Mouse (Mus musculus): ENCODE measurements around the gene Acot12. TPM values are rescaled to one million over a fixed set of nuclear protein-coding genes. Genes with fewer than 3 reads are reported as not detected.

The Acot12 gene
- total and polyA plus RNA-seq, 3 experiments = 0.06 TPM; not detected in 2

DNA sequence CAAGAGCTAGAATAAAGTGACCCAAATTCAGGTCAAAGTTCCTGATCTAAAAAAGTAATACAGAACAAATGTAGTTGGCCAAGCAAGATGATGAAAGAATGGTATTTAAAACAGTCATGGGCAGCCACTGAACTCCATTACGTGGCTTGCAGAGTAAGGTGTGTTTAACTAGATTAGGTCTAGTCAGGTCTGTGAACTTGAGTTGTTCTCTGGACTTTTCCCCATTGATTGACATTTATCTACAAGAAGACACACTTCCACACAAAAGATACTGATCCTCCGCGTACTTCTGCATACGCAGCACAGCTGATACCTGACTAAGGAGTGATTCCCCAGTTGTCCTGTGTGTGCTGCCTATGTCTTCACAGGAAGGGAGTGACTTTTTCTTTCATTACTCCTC lies 24.3 kb downstream of the Acot12 start:
- Histone ChIP-seq H3K36me3 (ENCODE audit: control insufficient read depth in 1 of 2, insufficient read depth in 2 of 2, low read length in 2 of 2) (peaks cover 0 to 4% of the 10 kb centered on the region in 2 experiments; a peak in 1 of 4 replicates), H3K27ac (ENCODE audit: control insufficient read depth, low read depth, low read length) (no peak overlapping the region), H3K9me3 (replicated peaks; ENCODE audit: insufficient read depth, low read length) (no peaks in the 10 kb centered on the region), H3K4me3 (ENCODE audit: control insufficient read depth in 1 of 2, insufficient read depth in 1 of 2, low read depth in 2 of 2, low read length in 2 of 2) (no peak overlapping the region), H3K4me1 (ENCODE audit: control insufficient read depth in 1 of 2, insufficient read depth in 2 of 2, low read length in 2 of 2) (peaks cover 0 to 4% of the 10 kb centered on the region in 2 experiments; a peak in 3 of 4 replicates), H3K79me2 (ENCODE audit: control insufficient read depth, insufficient read depth, low read length, poor library complexity) (no peaks in the 10 kb centered on the region), H3K9ac (ENCODE audit: control insufficient read depth, low read depth, low read length, poor library complexity, severe bottlenecking) (no peak overlapping the region), H3K27me3 (ENCODE audit: control insufficient read depth in 1 of 2, insufficient read depth in 2 of 2, low read length in 2 of 2) (no peaks in the 10 kb centered on the region)
- peak; percentile 58 for DNase-seq (ENCODE audit: low read depth, low spot score)
- TF ChIP-seq BHLHE40 (IDR thresholded peaks at IDR 0.05; ENCODE audit: borderline replicate concordance, low read depth, low read length) = no peak
- peak; percentile 65 for TF ChIP-seq ETS1 (IDR thresholded peaks at IDR 0.05; ENCODE audit: low read depth, low read length)
- no peak for TF ChIP-seq ELF1 (IDR thresholded peaks at IDR 0.05; ENCODE audit: low read depth, low read length)
- 0 out of 2 replicates have a peak, but pooled peaks have one; percentile 19 for TF ChIP-seq SIN3A (IDR thresholded peaks at IDR 0.05; ENCODE audit: low read length)
- peak; percentile 58 for TF ChIP-seq GATA1 (IDR thresholded peaks at IDR 0.05; ENCODE audit: low read depth, low read length)
- TF ChIP-seq MEF2A (IDR thresholded peaks at IDR 0.05; ENCODE audit: extremely low read depth, insufficient replicate concordance, low read depth, low read length, poor library complexity, severe bottlenecking) = no peak
- TF ChIP-seq EP300 (IDR thresholded peaks at IDR 0.05; ENCODE audit: low read depth in 1 of 2, low read length in 2 of 2) = peak; percentile 57 to 66; a peak in 3 of 4 replicates
- TF ChIP-seq MYB (IDR thresholded peaks at IDR 0.05; ENCODE audit: low read depth, low read length) = no peak
- TF ChIP-seq TCF12 (IDR thresholded peaks at IDR 0.05; ENCODE audit: low read depth, low read length) = peak; percentile 65; the same call in 1 of the 2 replicates
- TF ChIP-seq TAL1 (IDR thresholded peaks at IDR 0.05; ENCODE audit: low read length) = 0 out of 2 replicates have a peak, but pooled peaks have one; percentile 28
- no peak for TF ChIP-seq GABPA (IDR thresholded peaks at IDR 0.05; ENCODE audit: low read depth, low read length)
- TF ChIP-seq RCOR1 (IDR thresholded peaks at IDR 0.05; ENCODE audit: low read depth, low read length) = peak; percentile 11; the same call in 1 of the 2 replicates
- TF ChIP-seq ZMIZ1 (IDR thresholded peaks at IDR 0.05; ENCODE audit: low read depth, low read length) = no peak

DNA sequence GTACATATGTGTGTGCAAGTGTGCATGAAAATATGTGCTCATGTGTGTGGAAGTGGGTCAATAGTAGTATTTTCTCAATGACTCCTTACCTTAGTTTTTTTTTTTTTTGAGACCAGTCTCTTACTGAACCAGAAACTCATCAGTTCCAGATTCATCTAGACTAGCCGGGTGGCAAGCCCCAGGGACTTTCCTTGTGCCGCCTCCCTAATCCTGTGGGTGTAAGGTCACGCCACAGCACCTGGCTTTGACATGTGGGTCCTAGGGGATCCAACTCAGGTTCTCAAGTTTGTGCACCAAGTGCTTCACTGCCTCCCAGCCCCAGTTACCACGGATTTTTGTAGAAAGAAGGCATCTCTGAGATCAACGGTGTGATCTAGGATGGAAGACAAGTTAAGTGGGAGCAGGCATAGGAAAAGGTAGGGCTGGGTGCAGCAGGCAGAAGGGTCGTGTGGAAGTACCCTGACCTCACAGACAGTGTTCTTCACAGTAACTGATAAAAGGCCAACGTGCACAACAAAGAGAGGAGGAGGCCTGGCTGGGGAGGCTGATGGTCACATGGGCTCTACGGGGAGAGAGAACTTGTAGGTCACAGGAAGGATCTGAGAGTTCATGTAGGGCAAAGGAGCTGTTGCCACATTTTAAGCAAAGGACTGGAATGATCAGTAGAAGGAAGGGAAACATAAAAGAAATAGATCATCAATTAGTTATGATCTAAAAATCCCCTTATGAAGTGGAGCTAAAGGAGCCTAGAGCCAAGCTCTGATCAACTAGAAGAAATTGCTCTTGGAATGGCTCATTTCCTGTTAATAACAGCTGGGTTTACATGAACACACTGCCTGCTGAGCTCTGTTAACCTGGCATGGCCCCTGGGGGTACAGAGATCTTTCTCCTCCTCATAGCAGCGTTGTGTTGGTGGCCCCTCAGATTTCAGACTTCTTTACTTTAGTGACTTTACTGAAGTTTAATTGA lies 27.7 kb downstream of the Acot12 start:
- Histone ChIP-seq H3K9me3 (replicated peaks; ENCODE audit: insufficient read depth, low read length) (no peaks in the 10 kb centered on the region), H3K36me3 (ENCODE audit: control insufficient read depth in 1 of 2, insufficient read depth in 2 of 2, low read length in 2 of 2) (peaks cover 0 to 4% of the 10 kb centered on the region in 2 experiments; a peak in 1 of 4 replicates), H3K79me2 (ENCODE audit: control insufficient read depth, insufficient read depth, low read length, poor library complexity) (no peaks in the 10 kb centered on the region), H3K9ac (ENCODE audit: control insufficient read depth, low read depth, low read length, poor library complexity, severe bottlenecking) (no peak overlapping the region), H3K4me3 (ENCODE audit: control insufficient read depth in 1 of 2, insufficient read depth in 1 of 2, low read depth in 2 of 2, low read length in 2 of 2) (no peak overlapping the region), H3K27me3 (ENCODE audit: control insufficient read depth in 1 of 2, insufficient read depth in 2 of 2, low read length in 2 of 2) (no peaks in the 10 kb centered on the region), H3K27ac (ENCODE audit: control insufficient read depth, low read depth, low read length) (no peak overlapping the region), H3K4me1 (ENCODE audit: control insufficient read depth in 1 of 2, insufficient read depth in 2 of 2, low read length in 2 of 2) (peaks cover 0 to 4% of the 10 kb centered on the region in 2 experiments; a peak in 3 of 4 replicates)
- DNase-seq (ENCODE audit: low read depth, low spot score) = no peak
- no peak for TF ChIP-seq TAL1 (IDR thresholded peaks at IDR 0.05; ENCODE audit: low read length)
- TF ChIP-seq RCOR1 (IDR thresholded peaks at IDR 0.05; ENCODE audit: low read depth, low read length) = no peak
- no peak for TF ChIP-seq POLR2AphosphoS5 (IDR thresholded peaks at IDR 0.05; ENCODE audit: borderline replicate concordance, low read depth, low read length)
- no peak for TF ChIP-seq NRF1 (IDR thresholded peaks at IDR 0.05; ENCODE audit: insufficient read depth, low read depth, low read length, poor library complexity, severe bottlenecking)
- no peak for TF ChIP-seq CTCF (IDR thresholded peaks at IDR 0.05 in 2 of 3, conservative IDR thresholded peaks at IDR 0.05 in 1 of 3; ENCODE audit: control insufficient read depth in 1 of 3, insufficient read depth in 1 of 3, low read depth in 2 of 3, low read length in 3 of 3, poor library complexity in 1 of 3, severe bottlenecking in 1 of 3)
- no peak for TF ChIP-seq MEF2A (IDR thresholded peaks at IDR 0.05; ENCODE audit: extremely low read depth, insufficient replicate concordance, low read depth, low read length, poor library complexity, severe bottlenecking)
- no peak for TF ChIP-seq GATA1 (IDR thresholded peaks at IDR 0.05; ENCODE audit: low read depth, low read length)
- no peak for TF ChIP-seq ZNF384 (IDR thresholded peaks at IDR 0.05; ENCODE audit: low read depth, low read length)
- TF ChIP-seq ZKSCAN1 (IDR thresholded peaks at IDR 0.05; ENCODE audit: low read depth, low read length) = no peak
- no peak for TF ChIP-seq UBTF (IDR thresholded peaks at IDR 0.05; ENCODE audit: borderline replicate concordance, insufficient read depth, low read depth, low read length)
- no peak for TF ChIP-seq KAT2A (conservative IDR thresholded peaks at IDR 0.05; ENCODE audit: low read depth, low read length)
- no peak for TF ChIP-seq MAX (IDR thresholded peaks at IDR 0.05; ENCODE audit: low read length)

Measured in MEL (cell line).